Mouse (Mus musculus) v-Abl transformed pro-B cells (cell line): ENCODE data around the gene Tmem237.

Experiments used
- in situ Hi-C, 2 experiments: fragments of 400-800 bp; cut with MboI; formaldehyde crosslinking; loops; one replicate each; pipeline ENCODE4 v1.15.1; 2025; ENCODE audit not compliant: unreplicated experiment in 2 of 2

Gene Tmem237

GRCm38 (mm10) chr1:59102071-59102470 lies 18.1 kb downstream of the Tmem237 start:
- in situ Hi-C loops = no loop called here

- in situ Hi-C loops = no loop called here
Measured at GRCm38 (mm10) chr1:59101020-59101419, 19.2 kb downstream of the Tmem237 start.

- in situ Hi-C loops = no loop called here
Measured at GRCm38 (mm10) chr1:59094705-59095104, 25.5 kb downstream of the Tmem237 start, which contains the start of gene C2cd6. C2cd6 (minus strand) TSS chr1:59094900.

- in situ Hi-C loops = no loop called here
Measured at GRCm38 (mm10) chr1:59070867-59071266, 49.3 kb downstream of the Tmem237 start.

GRCm38 (mm10) chr1:59067976-59068375 lies 52.2 kb downstream of the Tmem237 start:
- in situ Hi-C loops = loop anchor here in 1 of 2 experiments (10.0 kb wide), 1 partner anchor 53 kb away; no protein-coding TSS in a partner anchor

GRCm38 (mm10) chr1:59063697-59064096 lies 56.5 kb downstream of the Tmem237 start:
- in situ Hi-C loops = loop anchor here in 1 of 2 experiments (10.0 kb wide), 1 partner anchor 49 kb away; no protein-coding TSS in a partner anchor

- in situ Hi-C loops = no loop called here
Measured at GRCm38 (mm10) chr1:59056955-59057354, 63.3 kb downstream of the Tmem237 start.

- in situ Hi-C loops = no loop called here
Measured at GRCm38 (mm10) chr1:59051306-59051705, 68.9 kb downstream of the Tmem237 start.
